Mouse (Mus musculus): ENCODE data around the gene Prph.

The Prph gene

DNA sequence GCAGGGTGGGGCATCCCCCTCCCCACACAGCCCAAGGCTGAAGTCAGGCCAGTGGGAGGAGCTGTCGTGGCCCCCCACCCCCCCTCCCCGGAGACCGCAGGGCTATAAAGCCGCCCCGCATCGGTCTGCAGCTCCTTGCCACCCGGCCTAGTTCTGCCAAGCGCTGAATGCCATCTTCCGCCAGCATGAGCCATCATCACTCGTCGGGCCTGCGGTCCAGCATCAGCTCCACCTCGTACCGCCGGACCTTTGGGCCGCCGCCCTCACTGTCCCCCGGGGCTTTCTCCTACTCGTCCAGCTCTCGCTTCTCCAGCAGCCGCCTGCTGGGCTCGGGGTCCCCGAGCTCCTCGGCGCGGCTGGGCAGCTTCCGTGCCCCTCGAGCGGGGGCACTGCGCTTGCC is at the start of gene Prph:
TSS of gene Prph (plus strand) at position 135 of the 400 bp plus-strand sequence.
- no peak for DNase-seq (ENCODE audit: low read depth, low spot score)

DNA sequence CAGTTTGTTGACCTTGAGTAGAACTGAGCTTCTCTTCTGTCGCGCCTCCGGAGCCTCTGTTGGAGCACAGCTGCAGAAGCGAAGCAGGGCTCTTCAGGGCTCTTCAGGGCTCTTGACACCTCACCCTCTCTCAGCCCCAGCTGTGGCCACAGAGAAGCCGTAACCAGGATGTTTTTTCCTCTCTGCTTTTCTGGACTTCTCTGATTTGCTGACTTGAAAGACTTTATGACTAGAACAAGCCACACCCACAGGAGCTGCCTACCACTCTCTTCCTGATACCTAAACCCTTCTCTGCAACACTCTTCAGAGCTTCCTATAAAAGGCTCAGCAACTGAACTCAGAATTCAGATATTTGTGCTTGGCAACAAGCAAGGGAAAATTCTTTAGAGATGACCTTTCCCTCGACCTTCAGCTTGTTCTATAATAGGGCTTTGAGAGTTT is 46.2 kb upstream of the Prph start:
- DNase-seq (ENCODE audit: low read depth, low spot score) = peak; percentile 44

DNA sequence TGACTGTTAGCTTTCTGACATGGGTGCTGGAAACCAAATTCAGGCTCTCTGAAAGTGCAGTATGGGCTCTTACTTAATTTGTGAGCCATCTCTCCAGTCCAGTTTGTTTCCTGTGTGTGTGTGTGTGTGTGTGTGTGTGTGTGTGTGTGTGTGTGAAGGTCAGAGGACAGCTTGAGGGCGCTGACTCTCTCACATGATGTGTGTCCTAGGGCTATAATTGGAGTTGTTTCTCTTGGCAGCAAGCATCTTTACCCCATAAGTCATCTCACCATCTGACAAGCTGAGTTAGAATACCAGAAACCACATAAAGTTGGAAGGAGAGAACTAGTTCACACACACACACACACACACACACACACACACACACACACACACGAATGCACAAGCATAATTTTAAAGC is 44.1 kb upstream of the Prph start:
- DNase-seq (ENCODE audit: low read depth, low spot score) = no peak

DNA sequence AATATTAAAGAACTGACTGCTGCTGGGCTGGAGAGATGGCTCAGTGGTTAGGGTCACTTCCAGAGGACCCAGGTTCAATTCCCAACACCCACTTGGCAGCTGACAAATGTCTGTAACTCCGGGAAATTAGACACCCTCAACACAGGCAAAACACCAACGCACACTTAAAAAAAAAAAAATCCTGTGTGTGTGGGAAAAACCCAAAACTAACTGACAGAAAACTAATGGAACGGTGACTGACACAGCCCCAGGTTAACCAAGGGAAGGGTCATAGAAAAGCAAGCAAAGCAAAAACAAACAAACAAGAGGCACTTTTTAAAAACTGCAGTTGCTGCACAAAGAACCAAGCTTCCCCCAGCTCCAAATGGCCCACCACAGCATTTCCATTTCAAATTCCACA is 43.0 kb upstream of the Prph start:
- DNase-seq (ENCODE audit: low read depth, low spot score) = no peak

DNA sequence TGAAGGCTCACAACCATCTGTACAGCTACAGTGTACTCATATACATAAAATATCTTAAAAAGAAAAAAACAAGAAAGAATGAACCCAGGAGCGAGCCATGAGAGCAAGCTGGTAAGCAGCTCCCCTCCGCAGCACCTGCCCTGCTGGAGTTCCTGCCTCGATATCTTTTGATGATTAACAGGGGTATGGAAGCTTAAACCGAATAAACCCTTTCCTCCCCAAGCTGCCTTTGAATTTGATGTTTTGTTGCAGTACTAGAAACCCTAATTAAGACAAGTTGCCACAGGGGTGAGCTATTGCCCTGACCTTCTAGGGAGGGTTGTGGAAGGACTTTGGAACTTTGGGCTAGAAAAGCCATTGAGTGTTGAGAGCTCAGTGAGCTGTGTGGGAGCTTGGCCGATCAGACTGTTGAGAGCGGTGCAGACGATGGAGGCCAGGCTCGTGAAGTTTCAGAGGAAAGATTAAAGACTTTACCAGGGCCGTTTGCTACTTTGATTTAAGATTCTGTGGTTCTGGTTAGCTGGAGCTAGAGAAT is 40.4 kb upstream of the Prph start:
- no peak for DNase-seq (ENCODE audit: low read depth, low spot score)

DNA sequence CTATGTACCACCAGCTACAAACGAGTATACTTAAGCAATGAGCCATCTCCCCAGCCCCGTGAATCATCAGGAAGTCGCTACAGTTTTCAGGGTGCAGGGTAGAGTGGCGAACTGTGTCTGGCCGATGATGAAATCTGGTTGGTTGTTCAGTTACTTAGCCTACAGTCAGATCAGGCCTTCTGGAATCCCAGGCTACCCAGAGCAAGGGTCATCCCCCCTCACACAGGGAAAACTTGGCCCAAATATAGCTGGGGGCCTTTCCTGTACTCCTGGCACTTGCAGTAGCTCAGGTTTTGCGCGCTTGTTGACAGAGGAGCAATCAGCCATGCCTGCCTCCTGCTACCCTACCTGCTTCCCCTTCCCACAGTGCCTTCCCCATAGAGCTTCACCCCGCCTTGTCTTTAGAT is 37.6 kb upstream of the Prph start:
- no peak for DNase-seq (ENCODE audit: low read depth, low spot score)

DNA sequence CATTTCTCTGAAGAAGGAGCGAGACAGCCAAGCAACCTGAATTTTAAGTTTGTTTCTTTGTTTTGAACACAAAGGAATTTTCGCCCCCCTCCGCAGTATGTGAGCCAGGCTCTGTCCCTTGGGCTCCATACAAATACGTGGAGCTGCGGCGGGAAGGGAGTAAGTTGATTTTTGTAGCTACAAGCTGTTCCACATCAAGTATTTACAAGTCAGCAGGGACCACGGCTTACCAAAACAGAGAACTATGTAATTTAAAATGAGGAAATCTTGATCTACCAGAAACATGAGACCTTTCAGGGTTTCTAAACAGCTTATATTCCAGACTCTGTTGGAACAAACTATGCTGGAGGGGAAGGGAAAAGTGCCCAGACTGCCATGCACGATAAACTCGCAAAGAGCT is 37.0 kb upstream of the Prph start:
- no peak for DNase-seq (ENCODE audit: low read depth, low spot score)

DNA sequence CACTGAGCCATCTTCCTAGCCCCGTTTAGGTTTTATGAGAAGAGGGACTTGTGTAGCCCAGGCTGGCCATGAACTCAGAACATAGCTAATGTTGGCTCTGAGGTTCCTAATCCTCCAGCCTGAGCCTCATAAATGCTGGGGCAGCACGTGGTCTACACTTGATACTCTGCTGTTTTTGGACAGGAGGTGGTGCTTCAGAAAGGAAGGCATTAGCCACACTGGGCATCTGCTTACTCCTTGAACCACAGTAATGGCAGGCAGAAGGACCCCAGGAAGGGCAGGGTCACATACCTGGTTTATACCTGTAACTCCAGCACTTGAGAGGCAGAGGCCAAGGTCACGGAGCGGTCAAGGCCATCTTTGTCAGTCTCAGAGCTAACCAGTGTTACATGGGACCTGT is 36.3 kb upstream of the Prph start:
- no peak for DNase-seq (ENCODE audit: low read depth, low spot score)

DNA sequence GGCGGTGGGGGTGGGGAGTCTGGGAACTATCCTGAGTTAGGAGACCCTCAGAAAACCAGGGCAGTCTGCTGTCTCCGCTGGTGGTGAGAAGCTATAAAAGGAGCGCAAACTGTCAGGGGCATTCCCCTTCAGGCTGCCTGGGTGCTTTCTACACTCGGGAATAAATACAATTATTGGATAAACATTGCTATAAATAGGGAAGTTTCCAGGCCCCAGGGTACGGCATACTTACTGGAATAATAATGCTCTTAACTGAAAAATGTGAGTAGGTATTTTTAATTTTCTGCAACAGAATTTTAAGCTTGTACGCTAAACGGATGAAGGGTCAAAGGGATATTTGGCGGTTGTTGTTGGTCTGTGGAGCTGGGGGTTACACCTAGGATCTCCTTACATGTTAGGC is 35.5 kb upstream of the Prph start:
- DNase-seq (ENCODE audit: low read depth, low spot score) = no peak

DNA sequence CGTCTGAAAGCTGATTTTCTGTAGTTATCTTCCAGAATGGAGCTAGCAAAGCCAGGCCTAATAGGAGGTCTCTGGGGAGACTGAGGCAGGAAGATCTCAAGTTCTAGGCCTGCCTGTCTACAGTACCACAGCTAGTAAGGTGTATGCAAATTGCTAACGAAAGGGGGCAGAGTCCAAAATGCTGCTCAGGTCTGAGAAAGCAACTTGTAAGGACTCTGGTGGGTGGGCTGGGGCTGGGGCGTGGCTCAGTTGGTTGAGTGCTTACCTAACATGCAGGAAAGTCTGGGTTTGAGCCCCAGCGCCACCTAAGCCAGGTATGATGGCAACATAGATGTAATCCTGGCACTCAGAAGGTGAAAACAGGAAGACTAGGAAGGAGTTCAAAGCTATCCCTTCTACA is 34.8 kb upstream of the Prph start:
- peak; percentile 62 for DNase-seq (ENCODE audit: low read depth, low spot score)

DNA sequence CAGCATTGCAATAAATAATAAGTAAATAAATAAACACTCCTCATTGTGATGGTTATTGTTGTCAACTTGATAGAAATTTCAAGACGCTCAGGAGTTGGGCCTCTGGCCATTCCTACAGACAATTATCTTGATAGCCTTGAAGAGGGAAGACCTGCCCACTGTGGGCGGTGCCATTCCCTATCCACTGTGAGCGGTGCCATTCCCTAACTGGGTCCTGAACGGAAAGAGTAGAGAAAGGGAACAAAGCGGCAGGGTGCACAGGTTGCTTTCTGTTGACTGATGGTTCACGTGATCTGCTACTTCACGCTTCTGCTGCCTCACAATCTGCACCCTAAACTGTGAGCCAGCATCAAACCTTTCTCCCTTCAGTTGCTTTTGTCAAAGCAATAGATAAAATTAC is 33.7 kb upstream of the Prph start:
- DNase-seq (ENCODE audit: low read depth, low spot score) = peak; percentile 72

DNA sequence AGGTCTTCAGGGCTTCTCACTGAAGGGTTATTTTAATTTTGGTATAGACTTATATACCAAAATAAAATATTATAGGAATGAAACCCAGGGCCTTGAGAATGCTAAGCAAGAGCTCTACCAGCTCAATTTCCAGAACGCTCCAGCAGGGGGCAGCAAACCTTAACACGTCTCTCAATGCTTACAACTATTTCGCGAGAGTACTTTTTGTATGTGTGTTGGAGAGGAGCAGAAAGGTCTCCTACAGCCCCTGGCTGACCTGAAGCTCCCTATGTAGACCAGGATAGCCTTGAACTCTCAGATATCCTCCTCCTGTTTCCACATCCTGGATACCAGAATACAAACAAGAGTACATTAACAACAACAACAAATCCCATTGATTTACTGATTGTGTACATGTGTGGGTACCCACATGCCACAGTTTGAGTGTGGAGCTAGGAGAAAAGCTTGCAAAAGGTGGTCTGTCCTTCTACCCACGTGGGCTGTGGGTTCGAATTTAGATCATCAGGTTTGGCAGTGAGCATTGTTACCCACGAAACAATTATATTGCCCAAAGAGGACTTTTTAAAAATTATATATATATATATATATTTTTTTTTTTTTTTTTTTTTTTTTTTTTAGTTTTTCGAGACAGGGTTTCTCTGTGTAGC is 30.2 kb upstream of the Prph start:
- peak; percentile 91 for DNase-seq (ENCODE audit: low read depth, low spot score)

DNA sequence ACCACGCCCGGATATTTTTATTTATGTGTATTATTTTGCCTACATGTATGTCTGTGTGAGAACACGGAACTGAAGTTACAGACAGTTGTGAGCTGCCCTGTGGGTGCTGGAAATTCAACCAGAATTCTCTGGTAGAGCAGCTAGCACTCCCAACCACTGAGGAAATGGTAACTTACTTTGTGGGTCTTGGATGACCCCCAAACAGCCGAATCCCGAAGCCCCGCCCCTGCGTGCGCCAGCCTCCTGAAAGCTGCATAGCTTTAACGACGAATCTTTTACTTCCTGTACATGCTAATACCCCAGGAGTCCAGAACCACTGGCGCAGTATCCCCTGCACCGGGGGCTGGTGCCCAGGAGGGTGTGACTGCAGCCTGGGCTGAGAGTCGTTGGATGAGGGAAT is 29.6 kb upstream of the Prph start:
- DNase-seq (ENCODE audit: low read depth, low spot score) = no peak

DNA sequence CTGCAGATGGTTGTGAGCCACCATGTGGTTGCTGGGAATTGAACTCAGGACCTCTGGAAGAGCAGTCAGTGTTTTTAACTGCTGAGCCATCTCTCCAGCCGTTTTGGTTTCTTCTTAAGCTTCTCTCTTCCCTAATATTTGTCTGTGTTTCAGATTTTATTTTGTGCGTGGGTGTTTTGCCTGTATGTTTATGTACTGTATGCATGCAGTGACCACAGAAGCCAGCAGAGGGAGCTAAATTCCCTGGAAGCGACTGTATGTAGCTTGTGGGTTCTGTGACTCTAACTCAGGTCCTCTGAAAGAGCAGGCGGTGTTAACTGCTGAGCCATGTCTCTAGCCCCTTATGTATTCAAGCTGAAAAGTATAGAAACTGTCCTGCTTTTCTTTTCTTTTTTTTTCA is 28.7 kb upstream of the Prph start:
- DNase-seq (ENCODE audit: low read depth, low spot score) = peak; percentile 88

DNA sequence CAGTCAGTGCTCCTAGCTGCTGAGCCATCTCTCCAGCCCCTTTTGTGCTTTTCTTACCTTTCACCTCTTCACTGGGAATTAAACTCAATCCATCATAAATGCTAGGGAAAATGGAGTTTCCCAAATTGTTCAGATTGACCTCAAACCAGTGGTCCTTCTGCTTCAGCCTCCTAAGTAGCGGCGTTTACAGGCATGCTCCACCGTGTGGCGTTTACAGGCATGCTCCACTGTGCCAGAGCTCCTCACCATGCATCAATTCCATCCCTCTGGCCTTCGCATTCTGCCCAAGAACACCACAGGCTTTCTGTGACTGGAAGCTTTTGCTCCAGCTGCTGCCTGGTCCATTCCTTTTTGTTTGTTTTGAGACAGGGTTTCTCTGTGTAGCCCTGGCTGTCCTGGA is 27.9 kb upstream of the Prph start:
- DNase-seq (ENCODE audit: low read depth, low spot score) = peak; percentile 67

DNA sequence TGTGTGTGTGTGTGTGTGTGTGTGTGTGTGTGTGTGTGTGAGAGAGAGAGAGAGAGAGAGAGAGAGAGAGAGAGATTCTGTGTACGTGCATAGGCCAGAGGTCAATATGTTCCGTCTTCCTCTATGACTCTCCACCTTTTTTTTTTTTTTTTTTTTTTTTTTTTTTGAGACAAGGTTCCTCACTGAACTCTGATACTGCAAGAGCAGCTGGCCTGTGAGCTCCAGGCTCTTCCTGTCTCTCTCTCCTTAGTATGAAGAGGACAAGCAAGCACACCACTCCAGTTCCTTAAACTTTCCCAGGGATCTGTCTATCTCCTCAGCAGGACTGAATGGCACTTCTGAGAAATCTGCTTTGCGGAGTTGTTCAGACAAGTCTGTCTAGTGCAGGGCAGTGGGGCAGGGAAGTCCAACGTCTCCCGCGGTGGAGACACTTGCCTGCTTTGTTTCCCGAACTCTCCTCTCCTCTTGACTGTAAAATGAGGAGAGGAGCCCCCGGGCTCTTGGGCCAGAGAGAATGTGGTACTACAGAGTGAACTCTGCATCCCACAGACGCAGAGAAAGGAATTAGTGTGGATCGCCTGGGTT is 26.0 kb upstream of the Prph start:
- DNase-seq (ENCODE audit: low read depth, low spot score) = no peak

DNA sequence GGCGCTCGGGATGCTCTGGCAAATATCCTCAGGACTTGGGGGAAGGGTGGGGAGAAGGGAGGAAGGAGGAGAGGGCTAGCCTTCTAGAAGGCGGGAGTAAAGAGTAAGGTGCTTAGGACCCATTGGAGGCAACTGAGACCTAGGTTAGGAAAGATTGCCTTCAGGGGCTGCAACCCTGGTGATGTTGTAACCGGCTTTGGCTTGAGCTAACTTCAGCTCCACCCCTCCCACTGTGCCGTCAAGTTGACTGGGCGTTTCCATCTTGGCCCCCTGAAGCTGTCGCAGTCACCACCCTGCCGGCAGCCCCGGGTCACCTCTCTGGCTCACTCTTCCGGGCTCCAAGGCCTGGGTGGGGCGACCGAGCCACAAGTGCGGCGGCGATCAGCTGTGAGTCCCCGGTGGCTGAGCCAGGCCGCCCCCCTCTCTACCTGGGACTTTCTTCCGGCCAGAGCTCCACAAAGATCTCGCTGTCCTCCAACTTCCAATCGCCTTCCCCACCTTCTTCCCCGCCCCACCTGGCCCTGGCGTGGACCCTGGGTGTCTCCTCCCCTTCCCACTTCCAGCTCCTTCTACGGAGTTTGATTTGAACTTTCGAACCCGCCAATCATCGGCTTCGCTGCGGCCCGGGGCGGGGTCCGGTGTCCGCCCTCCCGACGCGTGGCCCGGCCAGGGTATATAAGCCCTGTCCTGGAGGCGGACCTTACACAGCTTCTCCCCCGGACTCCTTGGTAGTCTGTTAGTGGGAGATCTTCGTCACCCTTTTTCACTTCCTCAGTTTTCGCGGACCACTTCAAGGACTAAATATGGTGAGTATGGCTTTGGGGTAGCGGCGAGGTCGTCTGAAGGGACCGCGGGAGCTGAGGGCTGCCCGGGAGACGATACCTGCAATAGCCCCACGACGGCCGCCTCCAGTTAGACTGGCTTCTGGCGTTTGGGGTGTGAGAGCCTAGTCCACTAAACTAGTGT is 25.1 kb upstream of the Prph start, which contains the start of gene Tuba1c:
TSS of gene Tuba1c (plus strand) at position 273 of the 966 bp plus-strand sequence.
- peak; percentile 98 for DNase-seq (ENCODE audit: low read depth, low spot score)

DNA sequence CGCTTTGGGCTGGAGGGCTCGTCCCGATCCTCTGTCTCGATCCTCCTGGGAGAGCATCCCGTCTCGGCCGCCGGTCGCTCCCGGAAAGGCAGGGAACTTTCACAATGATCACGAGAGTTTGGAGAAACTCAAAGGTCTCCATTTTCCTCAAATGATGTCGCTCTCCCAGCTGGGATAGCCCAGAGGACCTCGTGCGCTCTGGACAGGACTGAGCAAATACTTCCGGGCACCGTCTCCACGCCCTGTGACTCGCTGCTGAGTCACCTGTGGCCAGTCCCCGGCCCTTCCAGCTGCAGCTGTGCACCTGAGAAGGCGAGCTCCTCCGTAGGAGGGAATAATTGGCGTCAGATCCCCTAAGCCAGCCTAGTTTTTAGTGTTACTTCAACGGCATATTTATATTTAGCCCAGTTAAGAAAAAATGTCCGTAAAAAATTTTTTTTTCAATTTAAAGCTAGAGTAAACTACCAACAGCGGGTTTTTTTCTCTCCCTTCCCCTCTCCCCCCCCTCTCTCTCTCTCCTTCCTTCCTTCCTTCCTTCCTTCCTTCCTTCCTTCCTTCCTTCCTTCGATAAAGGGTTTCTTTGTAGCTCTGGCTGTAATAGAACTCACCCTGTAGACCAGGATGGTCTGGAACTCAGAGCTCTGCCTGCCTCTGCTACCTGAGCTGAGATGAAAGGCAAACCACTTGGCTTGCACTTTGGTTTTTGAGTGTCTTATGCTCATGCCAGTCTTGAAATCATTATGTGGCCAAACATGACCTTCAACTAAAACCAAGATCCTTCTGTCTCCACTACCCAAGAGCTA is 24.2 kb upstream of the Prph start:
- DNase-seq (ENCODE audit: low read depth, low spot score) = no peak

DNA sequence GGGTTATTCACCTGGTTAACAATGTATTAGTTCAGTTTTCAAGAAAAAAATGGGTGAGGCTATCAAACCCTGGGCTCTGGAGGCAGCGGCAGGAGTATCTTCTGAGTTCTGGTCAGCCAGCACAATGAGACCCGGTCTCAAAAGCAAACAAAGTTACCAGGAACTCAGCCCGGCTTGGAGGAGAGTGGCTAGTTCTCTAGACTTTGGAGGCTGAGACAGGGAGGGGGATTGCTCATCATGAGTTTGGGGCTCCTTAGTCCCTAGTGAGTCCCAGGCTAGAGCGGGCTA is 23.6 kb upstream of the Prph start:
- no peak for DNase-seq (ENCODE audit: low read depth, low spot score)

DNA sequence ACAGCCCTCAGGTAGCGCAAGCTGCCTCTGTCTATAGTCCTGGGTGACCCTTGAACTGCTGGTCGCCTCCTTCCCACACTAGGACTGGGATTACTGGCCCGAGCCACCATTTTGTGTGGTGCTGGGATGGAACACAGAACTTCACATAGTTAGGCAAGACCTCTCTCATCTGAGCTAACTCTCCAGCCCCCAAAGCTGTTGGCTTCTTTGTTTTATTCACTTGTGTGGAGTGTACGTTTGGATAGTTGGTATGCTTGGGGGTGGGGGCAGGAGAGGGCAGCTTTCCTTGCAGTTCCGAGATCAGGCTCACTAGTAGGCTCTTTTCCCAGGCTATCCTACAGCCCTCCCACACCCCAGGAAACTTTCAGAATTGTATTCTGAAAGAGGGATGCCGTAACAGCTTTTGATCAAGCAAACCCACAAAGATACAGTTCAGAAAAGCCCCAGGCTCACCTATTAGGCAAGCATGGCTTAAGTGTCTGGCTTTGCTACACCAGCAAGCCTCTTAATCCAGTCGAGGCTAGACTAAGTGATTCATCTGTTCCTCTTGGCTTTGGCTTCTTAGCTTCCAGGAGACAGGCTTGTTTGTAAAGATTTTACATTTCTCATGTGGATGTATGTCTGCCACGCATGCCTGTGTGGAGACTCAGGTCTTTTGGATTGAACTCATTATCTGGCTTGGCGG is 22.8 kb upstream of the Prph start:
- DNase-seq (ENCODE audit: low read depth, low spot score) = no peak

DNA sequence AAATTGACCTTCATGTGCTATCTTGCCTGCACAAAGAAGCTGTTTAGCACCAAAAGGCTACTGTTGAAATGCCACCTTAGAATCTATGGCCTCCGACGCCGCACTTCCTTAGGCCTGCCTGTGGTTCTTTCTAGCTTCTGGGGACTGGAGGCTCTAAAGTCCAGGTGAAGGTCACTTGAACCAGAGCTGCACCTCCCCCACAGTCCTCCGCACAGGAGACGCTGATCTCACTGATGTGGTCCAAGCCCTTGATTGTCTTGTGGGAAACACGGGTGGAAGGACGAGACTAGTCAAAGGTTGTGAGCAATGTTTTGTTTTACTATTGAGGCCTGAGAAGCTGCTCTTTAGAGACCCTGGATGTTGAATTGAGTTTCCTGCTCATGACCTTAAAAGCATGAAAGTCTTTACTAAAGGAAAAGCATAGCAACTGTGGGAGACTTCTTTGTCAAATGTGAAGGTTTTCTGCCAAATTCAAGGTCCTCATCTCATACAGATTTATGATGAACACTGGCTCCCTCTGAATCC is 22.2 kb upstream of the Prph start:
- no peak for DNase-seq (ENCODE audit: low read depth, low spot score)

Measured in R1 (cell line).